Mouse (Mus musculus) forebrain, embryonic 12.5 days (tissue): ENCODE measurements around the gene Cobl. TPM values are rescaled to one million over a fixed set of nuclear protein-coding genes. Genes with fewer than 3 reads are reported as not detected.
A peak's percentile ranks its signal among the peaks of the same experiment; 100 is the strongest.

Experiments used
- ATAC-seq: fragments of 200-750 bp; cut with Nextera tagmentation; 2 replicates; pipeline ENCODE4 v1.8.0; 2017; ENCODE audit warnings: moderate TSS enrichment; ENCODE audit not compliant: low FRiP score
- H3K27ac ChIP-seq: fragments of 300-500 bp; sonication (generic); 2 replicates; pipeline ENCODE4 v1.5.1; 2016; ENCODE audit warnings: mild to moderate bottlenecking
- H3K27me3 ChIP-seq: fragments of 300-500 bp; sonication (generic); 2 replicates; pipeline ENCODE4 v1.6.1; 2016; ENCODE audit warnings: mild to moderate bottlenecking
- H3K36me3 ChIP-seq: fragments of 300-500 bp; sonication (generic); replicated peaks from 2 replicates; pipeline ENCODE4 v1.6.1; 2016; ENCODE audit warnings: mild to moderate bottlenecking
- H3K4me1 ChIP-seq: fragments of 300-500 bp; sonication (generic); 2 replicates; pipeline ENCODE4 v1.6.1; 2016
- H3K4me2 ChIP-seq: fragments of 300-500 bp; sonication (generic); 2 replicates; pipeline ENCODE4 v1.6.1; 2016; ENCODE audit warnings: mild to moderate bottlenecking, moderate library complexity
- H3K4me3 ChIP-seq: fragments of 300-500 bp; sonication (generic); replicated peaks from 2 replicates; pipeline ENCODE4 v1.5.1; 2016; ENCODE audit warnings: mild to moderate bottlenecking
- H3K9ac ChIP-seq: fragments of 300-500 bp; sonication (generic); 2 replicates; pipeline ENCODE4 v1.6.1; 2016; ENCODE audit warnings: mild to moderate bottlenecking
- H3K9me3 ChIP-seq: fragments of 300-500 bp; sonication (generic); 2 replicates; pipeline ENCODE4 v1.6.1; 2016
- WGBS: fragments of 180-500 bp; shearing (Covaris S2); methylation state at CpG from one replicate; pipeline ENCODE4 v1.1.7; 2016; 5-methylcytosine and 5-hydroxymethylcytosine counted together
- polyA plus RNA-seq: library from polyadenylated mRNA; unstranded; fragments of >200 nt; fragmentation: Nextera tagmentation; extraction: Ambion mirVana; gene quantifications from 2 replicates; pipeline ENCODE4 v1.2.1, GENCODE M21; 2016

Cobl gene
- polyA plus RNA-seq, 1 experiment from 2014 or later: 2.8 TPM

- Histone ChIP-seq H3K27ac (no peak overlapping the region), H3K36me3 (no peaks in the 10 kb centered on the region), H3K27me3 (no peaks in the 10 kb centered on the region), H3K4me3 (no peak overlapping the region), H3K4me1 (no peaks in the 10 kb centered on the region), H3K4me2 (no peak overlapping the region), H3K9ac (no peak overlapping the region), H3K9me3 (no peaks in the 10 kb centered on the region)
- 30% methylated on average over 1 of the region's 1 CpGs for WGBS
- ATAC-seq: no peak
Observed at GRCm38 (mm10) chr11:12321445-12321844, 143.3 kb downstream of the Cobl start.

GRCm38 (mm10) chr11:12319318-12319717 is 145.4 kb downstream of the Cobl start:
- Histone ChIP-seq H3K4me1 (no peaks in the 10 kb centered on the region), H3K36me3 (no peaks in the 10 kb centered on the region), H3K27me3 (no peaks in the 10 kb centered on the region), H3K9me3 (no peaks in the 10 kb centered on the region), H3K4me3 (no peak overlapping the region), H3K27ac (no peak overlapping the region), H3K4me2 (no peak overlapping the region), H3K9ac (no peak overlapping the region)
- 95% methylated on average over 3 of the region's 3 CpGs for WGBS
- no peak for ATAC-seq

- Histone ChIP-seq H3K27ac (no peak overlapping the region), H3K36me3 (no peaks in the 10 kb centered on the region), H3K4me3 (no peak overlapping the region), H3K4me2 (no peak overlapping the region), H3K9me3 (no peaks in the 10 kb centered on the region), H3K4me1 (no peaks in the 10 kb centered on the region), H3K9ac (no peak overlapping the region), H3K27me3 (no peaks in the 10 kb centered on the region)
- 91% methylated on average over 3 of the region's 3 CpGs for WGBS
- no peak for ATAC-seq
Observed at GRCm38 (mm10) chr11:12315670-12316069, 149.1 kb downstream of the Cobl start.

GRCm38 (mm10) chr11:12314278-12315043 is 150.3 kb downstream of the Cobl start:
- no peak overlapping the region for H3K4me2 ChIP-seq
- no peaks in the 10 kb centered on the region for H3K9me3 ChIP-seq
- no peaks in the 10 kb centered on the region for H3K36me3 ChIP-seq
- H3K27ac ChIP-seq: no peak overlapping the region
- 84% methylated on average over 6 of the region's 6 CpGs for WGBS
- H3K4me1 ChIP-seq: peaks cover 7% of the 10 kb centered on the region; the same call in 1 of the 2 replicates
- peak; percentile 55; the same call in 1 of the 2 replicates for ATAC-seq
- no peak overlapping the region for H3K4me3 ChIP-seq
- H3K27me3 ChIP-seq: peaks cover 1% of the 10 kb centered on the region; the same call in 1 of the 2 replicates
- no peak overlapping the region for H3K9ac ChIP-seq

GRCm38 (mm10) chr11:12311419-12311818 is 153.3 kb downstream of the Cobl start:
- ATAC-seq: no peak
- Histone ChIP-seq H3K27ac (no peak overlapping the region), H3K9ac (no peak overlapping the region), H3K9me3 (no peaks in the 10 kb centered on the region), H3K4me1 (peaks cover 9% of the 10 kb centered on the region; the same call in 1 of the 2 replicates), H3K36me3 (no peaks in the 10 kb centered on the region), H3K4me3 (no peak overlapping the region), H3K4me2 (no peak overlapping the region), H3K27me3 (peaks cover 9% of the 10 kb centered on the region; the same call in 1 of the 2 replicates)
- 88% methylated on average over 6 of the region's 6 CpGs for WGBS

GRCm38 (mm10) chr11:12309423-12310023 is 155.2 kb downstream of the Cobl start:
- H3K36me3 ChIP-seq: no peaks in the 10 kb centered on the region
- ATAC-seq: no peak
- H3K9me3 ChIP-seq: no peaks in the 10 kb centered on the region
- no peak overlapping the region for H3K4me2 ChIP-seq
- H3K9ac ChIP-seq: no peak overlapping the region
- H3K27ac ChIP-seq: no peak overlapping the region
- H3K4me3 ChIP-seq: no peak overlapping the region
- peaks cover 9% of the 10 kb centered on the region; the same call in 1 of the 2 replicates for H3K27me3 ChIP-seq
- peaks cover 9% of the 10 kb centered on the region; the same call in 1 of the 2 replicates for H3K4me1 ChIP-seq
- WGBS: 12% methylated on average over 3 of the region's 3 CpGs

GRCm38 (mm10) chr11:12304879-12305278 is 159.9 kb downstream of the Cobl start:
- no peak for ATAC-seq
- H3K27me3 ChIP-seq: peaks cover 9% of the 10 kb centered on the region; the same call in 1 of the 2 replicates
- H3K4me3 ChIP-seq: no peak overlapping the region
- H3K27ac ChIP-seq: no peak overlapping the region
- no peaks in the 10 kb centered on the region for H3K9me3 ChIP-seq
- no peak overlapping the region for H3K9ac ChIP-seq
- no peaks in the 10 kb centered on the region for H3K36me3 ChIP-seq
- H3K4me1 ChIP-seq: peaks cover 7% of the 10 kb centered on the region; the same call in 1 of the 2 replicates
- 67% methylated on average over 3 of the region's 3 CpGs for WGBS
- no peak overlapping the region for H3K4me2 ChIP-seq

GRCm38 (mm10) chr11:12299701-12300446 is 164.9 kb downstream of the Cobl start:
- 60% methylated on average over 5 of the region's 5 CpGs for WGBS
- H3K27me3 ChIP-seq: no peaks in the 10 kb centered on the region
- ATAC-seq: no peak
- H3K27ac ChIP-seq: no peak overlapping the region
- no peak overlapping the region for H3K9ac ChIP-seq
- no peaks in the 10 kb centered on the region for H3K36me3 ChIP-seq
- no peak overlapping the region for H3K4me3 ChIP-seq
- H3K4me1 ChIP-seq: no peaks in the 10 kb centered on the region
- H3K9me3 ChIP-seq: no peaks in the 10 kb centered on the region
- no peak overlapping the region for H3K4me2 ChIP-seq

GRCm38 (mm10) chr11:12291654-12291935 is 173.2 kb downstream of the Cobl start:
- no peak overlapping the region for H3K4me3 ChIP-seq
- no peak overlapping the region for H3K27ac ChIP-seq
- H3K4me1 ChIP-seq: no peaks in the 10 kb centered on the region
- H3K36me3 ChIP-seq: no peaks in the 10 kb centered on the region
- no peak overlapping the region for H3K4me2 ChIP-seq
- peaks cover 14% of the 10 kb centered on the region for H3K27me3 ChIP-seq
- 40% methylated on average over 3 of the region's 3 CpGs for WGBS
- H3K9me3 ChIP-seq: no peaks in the 10 kb centered on the region
- no peak for ATAC-seq
- no peak overlapping the region for H3K9ac ChIP-seq

GRCm38 (mm10) chr11:12290911-12291653 is 173.7 kb downstream of the Cobl start:
- Histone ChIP-seq H3K9ac (0 out of 2 replicates have a peak overlapping the region, but pooled peaks have one; percentile 2), H3K4me3 (no peak overlapping the region), H3K27me3 (peaks cover 14% of the 10 kb centered on the region), H3K27ac (no peak overlapping the region), H3K9me3 (no peaks in the 10 kb centered on the region), H3K4me1 (no peaks in the 10 kb centered on the region), H3K4me2 (no peak overlapping the region), H3K36me3 (no peaks in the 10 kb centered on the region)
- WGBS: 39% methylated on average over 7 of the region's 7 CpGs
- ATAC-seq: peak; percentile 91

GRCm38 (mm10) chr11:12285319-12286021 is 179.3 kb downstream of the Cobl start:
- Histone ChIP-seq H3K4me1 (no peaks in the 10 kb centered on the region), H3K36me3 (no peaks in the 10 kb centered on the region), H3K4me3 (no peak overlapping the region), H3K27me3 (peaks cover 8% of the 10 kb centered on the region; the same call in 1 of the 2 replicates), H3K27ac (no peak overlapping the region), H3K9me3 (no peaks in the 10 kb centered on the region), H3K4me2 (no peak overlapping the region), H3K9ac (no peak overlapping the region)
- ATAC-seq: no peak
- 85% methylated on average over 4 of the region's 4 CpGs for WGBS
